Comparison of ENCODE assay signal across 9 mouse cellular contexts in the genomic region with DNA sequence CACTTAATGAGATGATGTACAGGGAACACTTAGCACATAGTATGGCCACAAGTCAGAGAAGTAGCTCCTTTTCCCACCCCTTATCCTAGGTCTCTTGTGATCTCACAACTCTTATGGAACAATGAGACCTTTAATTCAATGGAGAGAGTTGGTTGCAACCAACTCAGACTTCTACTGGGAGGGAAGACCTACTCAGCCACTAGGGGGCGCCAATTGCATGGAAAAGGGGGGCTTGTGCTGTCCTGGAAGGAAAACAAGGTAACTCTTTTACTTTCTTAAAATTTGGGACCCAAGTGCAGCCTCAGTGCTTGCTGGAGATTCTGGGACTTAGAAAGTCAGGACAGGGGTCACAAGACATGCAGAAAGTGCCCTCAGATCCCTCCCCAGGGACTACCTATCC.
DNase-seq lines count a peak whose midpoint lies in the region; ATAC-seq and TF ChIP-seq lines count a peak whose summit lies in the region.
"Had no signal": no experiment of that assay in that cellular context is flagged by ENCODE, and none has a peak within 500 bp of the region (broad histone marks: within the 10 kb centered on the region; RNA-seq: fewer than 3 reads in every experiment).

No protein-coding gene starts in this region.

- 0% methylated on average over 1 of the region's 1 CpGs for WGBS in lung, postnatal 0 days
- WGBS in small intestine, adult 2 months, result 0% methylated on average over 1 of the region's 1 CpGs

- no peaks in the 10 kb centered on the region for H3K4me1 ChIP-seq in ES-Bruce4 (ENCODE audit: control insufficient read depth, insufficient read depth, low read length)
- H3K4me1 ChIP-seq in lung, postnatal 0 days (ENCODE audit: insufficient read depth, low read depth, low read length), result no peaks in the 10 kb centered on the region
- H3K4me1 ChIP-seq in small intestine, adult 2 months (ENCODE audit: control insufficient read depth, insufficient read depth, insufficient read length, low read length), result no peaks in the 10 kb centered on the region
- H3K4me1 ChIP-seq: heart, embryonic 15.5 days had no signal

- H3K27ac ChIP-seq in ES-Bruce4 (ENCODE audit: insufficient read depth, low read length), result no peak overlapping the region
- no peak overlapping the region for H3K27ac ChIP-seq in gastrocnemius, adult 2 months
- H3K27ac ChIP-seq in lung, postnatal 0 days (ENCODE audit: low read length), result no peak overlapping the region
- H3K27ac ChIP-seq in small intestine, adult 2 months (ENCODE audit: insufficient read depth, low read depth, low read length), result no peak overlapping the region
- H3K27ac ChIP-seq: heart, embryonic 15.5 days had no signal

- no peak for TF ChIP-seq EP300 in ES-Bruce4 (IDR thresholded peaks at IDR 0.05; ENCODE audit: insufficient read depth, low read depth, low read length)
- no peak for TF ChIP-seq EP300 in lung, postnatal 0 days (IDR thresholded peaks at IDR 0.05)

- H3K4me2 ChIP-seq in lung, postnatal 0 days (replicated peaks; ENCODE audit: low read depth, low read length), result no peak overlapping the region
- H3K4me2 ChIP-seq: heart, embryonic 15.5 days had no signal

- H3K36me3 ChIP-seq in ES-Bruce4 (ENCODE audit: control insufficient read depth, insufficient read depth, low read length, poor library complexity, severe bottlenecking), result no peaks in the 10 kb centered on the region
- H3K36me3 ChIP-seq in lung, postnatal 0 days (ENCODE audit: insufficient read depth, low read length), result no peaks in the 10 kb centered on the region
- no peaks in the 10 kb centered on the region for H3K36me3 ChIP-seq in small intestine, adult 2 months (ENCODE audit: control insufficient read depth, insufficient read depth, low read length)
- H3K36me3 ChIP-seq: heart, embryonic 15.5 days had no signal

- intact Hi-C loops in gastrocnemius, adult 2 months (cut with DNase I), result loop anchor here (1.0 kb wide), 2 partner anchors 145 to 149 kb away; no protein-coding TSS in a partner anchor

- H3K4me3 ChIP-seq in ES-Bruce4 (ENCODE audit: low read depth, low read length), result no peak overlapping the region
- no peak overlapping the region for H3K4me3 ChIP-seq in gastrocnemius, adult 2 months
- H3K4me3 ChIP-seq in lung, postnatal 0 days (ENCODE audit: low read depth, low read length), result no peak overlapping the region
- H3K4me3 ChIP-seq in small intestine, adult 2 months (ENCODE audit: low read depth, low read length), result no peak overlapping the region
- H3K4me3 ChIP-seq: heart, embryonic 15.5 days had no signal

- no peaks in the 10 kb centered on the region for H3K27me3 ChIP-seq in ES-Bruce4 (ENCODE audit: control insufficient read depth, insufficient read depth, low read length, poor library complexity, severe bottlenecking)
- no peaks in the 10 kb centered on the region for H3K27me3 ChIP-seq in lung, postnatal 0 days (replicated peaks; ENCODE audit: insufficient read depth, low read length)
- H3K27me3 ChIP-seq in small intestine, adult 2 months (ENCODE audit: control insufficient read depth, insufficient read depth, low read length), result no peaks in the 10 kb centered on the region

- peak; percentile 62 for ATAC-seq in lung, postnatal 0 days

- TF ChIP-seq POLR2A in ES-Bruce4 (IDR thresholded peaks at IDR 0.05; ENCODE audit: insufficient read depth, low read length), result no peak
- no peak for TF ChIP-seq POLR2A in small intestine, adult 2 months (IDR thresholded peaks at IDR 0.05; ENCODE audit: low read depth, low read length)

- TF ChIP-seq CTCF in ES-Bruce4 (IDR thresholded peaks at IDR 0.05; ENCODE audit: low read depth, low read length), result peak; percentile 69
- TF ChIP-seq CTCF in gastrocnemius, adult 2 months (IDR thresholded peaks at IDR 0.05), result peak; percentile 93
- peak; percentile 90 for TF ChIP-seq CTCF in lung, postnatal 0 days (IDR thresholded peaks at IDR 0.05)
- TF ChIP-seq CTCF in small intestine, adult 2 months (IDR thresholded peaks at IDR 0.05; ENCODE audit: extremely low read depth, insufficient read length, insufficient replicate concordance, low read depth, low read length), result peak; percentile 77; the same call in 1 of the 2 replicates

- DNase-seq in 416B (ENCODE audit: low read depth), result peak; percentile 79
- peak; percentile 19 for DNase-seq in c-Kit-positive CD71-positive TER-119-negative erythroid progenitor cells, embryonic 14.5 days (ENCODE audit: low read depth)
- peak; percentile 78 for DNase-seq in gastrocnemius, adult 2 months
- DNase-seq in kidney, postnatal 4 days, result peak; percentile 83 to 85
- DNase-seq in lung, postnatal 0 days (ENCODE audit: low spot score), result peak; percentile 80
- DNase-seq in yolk sac, embryonic 10.5 days (ENCODE audit: low spot score), result peak; percentile 43

- H3K9me3 ChIP-seq in ES-Bruce4 (replicated peaks; ENCODE audit: control insufficient read depth, insufficient read depth, low read length, poor library complexity, severe bottlenecking), result no peaks in the 10 kb centered on the region
- no peaks in the 10 kb centered on the region for H3K9me3 ChIP-seq in lung, postnatal 0 days (ENCODE audit: low read length)
- H3K9me3 ChIP-seq: heart, embryonic 15.5 days had no signal

- H3K9ac ChIP-seq in ES-Bruce4 (ENCODE audit: low read depth, poor library complexity, severe bottlenecking), result no peak overlapping the region
- no peak overlapping the region for H3K9ac ChIP-seq in lung, postnatal 0 days (replicated peaks; ENCODE audit: low read depth)
- H3K9ac ChIP-seq: heart, embryonic 15.5 days had no signal

Comparison
In these comparisons a context has a peak if more than half of its experiments do, and no peak if none do; other contexts are left out.
1. DNase-seq: peak in every context shown above with its lines; median percentile 84 in kidney, postnatal 4 days; 80 in lung, postnatal 0 days; 79 in 416B; 78 in gastrocnemius, adult 2 months; 43 in yolk sac, embryonic 10.5 days; 19 in c-Kit-positive CD71-positive TER-119-negative erythroid progenitor cells, embryonic 14.5 days.